Mouse (Mus musculus): ENCODE measurements around the gene Pramel1. TPM values are rescaled to one million over a fixed set of nuclear protein-coding genes. Genes with fewer than 3 reads are reported as not detected.
"Not testable (repeated sequence)": the region's sequence is repeated elsewhere in the genome, so short reads cannot be mapped to it uniquely, and the experiment has no call there.

Pramel1 gene
- polyA plus RNA-seq (2015; fragmentation: Nextera tagmentation; extraction: Ambion mirVana) = not detected in 2 replicates

GRCm38 (mm10) chr4:143394181-143394580 is at the start of gene Pramel1:
Pramel1 (plus strand) TSS chr4:143394428.
- no peak within 1 kb of the TSS for H3K27ac ChIP-seq
- WGBS = 77% methylated on average over 26 of the region's 26 CpGs

GRCm38 (mm10) chr4:143345491-143345890 is 48.7 kb upstream of the Pramel1 start:
- ATAC-seq; H3K9me3 ChIP-seq; H3K4me2 ChIP-seq (replicated peaks); H3K9ac ChIP-seq; H3K36me3 ChIP-seq; H3K4me3 ChIP-seq (replicated peaks); H3K27ac ChIP-seq: not testable (repeated sequence)
- Histone ChIP-seq H3K27me3 (replicated peaks) (peaks cover 27% of the 10 kb centered on the region), H3K4me1 (replicated peaks) (peaks cover 12% of the 10 kb centered on the region)
- 74% methylated on average over 5 of the region's 5 CpGs for WGBS

More at GRCm38 (mm10) chr4:143394181-143394580, at the start of gene Pramel1:
- no peak within 1 kb of the TSS for H3K4me3 ChIP-seq (replicated peaks)
- no peak for ATAC-seq
- H3K4me1 ChIP-seq (replicated peaks) = no peaks in the 10 kb centered on the region
- H3K4me2 ChIP-seq (replicated peaks) = no peak within 1 kb of the TSS
- no peak within 1 kb of the TSS for H3K9ac ChIP-seq
- no peaks in the 10 kb centered on the region for H3K27me3 ChIP-seq (replicated peaks)
- H3K36me3 ChIP-seq = no peaks in the 10 kb centered on the region
- no peaks in the 10 kb centered on the region for H3K9me3 ChIP-seq

- H3K9ac ChIP-seq = no peak overlapping the region
- H3K36me3 ChIP-seq = no peaks in the 10 kb centered on the region
- peaks cover 47% of the 10 kb centered on the region for H3K27me3 ChIP-seq (replicated peaks)
- 39% methylated on average over 5 of the region's 5 CpGs for WGBS
- no peak for ATAC-seq
- no peaks in the 10 kb centered on the region for H3K9me3 ChIP-seq
- H3K27ac ChIP-seq = no peak overlapping the region
- no peak overlapping the region for H3K4me2 ChIP-seq (replicated peaks)
- H3K4me3 ChIP-seq (replicated peaks) = no peak overlapping the region
- H3K4me1 ChIP-seq (replicated peaks) = peaks cover 13% of the 10 kb centered on the region
These were observed 45.5 kb upstream of the Pramel1 start for GRCm38 (mm10) chr4:143348678-143349077.

- Histone ChIP-seq H3K9me3 (no peaks in the 10 kb centered on the region), H3K9ac (peak within 1 kb of the TSS; percentile 20), H3K36me3 (no peaks in the 10 kb centered on the region), H3K4me2 (replicated peaks) (peak within 1 kb of the TSS; percentile 96), H3K27ac (no peak within 1 kb of the TSS), H3K4me1 (replicated peaks) (peaks cover 13% of the 10 kb centered on the region), H3K27me3 (replicated peaks) (peaks cover 47% of the 10 kb centered on the region), H3K4me3 (replicated peaks) (peak within 1 kb of the TSS; percentile 47)
- WGBS = 1% methylated on average over 19 of the region's 19 CpGs
- peak; percentile 53; the same call in 1 of the 2 replicates for ATAC-seq
These were observed 44.7 kb upstream of the Pramel1 start, which contains the start of gene Lrrc38 for GRCm38 (mm10) chr4:143349484-143349906. Lrrc38 (plus strand) TSS chr4:143349757.

- no peaks in the 10 kb centered on the region for H3K9me3 ChIP-seq
- H3K27me3 ChIP-seq (replicated peaks) = peaks cover 47% of the 10 kb centered on the region
- peak overlapping the region; percentile 20 for H3K9ac ChIP-seq
- no peak overlapping the region for H3K27ac ChIP-seq
- WGBS = 3% methylated on average over 72 of the region's 72 CpGs
- peak overlapping the region; percentile 47 for H3K4me3 ChIP-seq (replicated peaks)
- no peaks in the 10 kb centered on the region for H3K36me3 ChIP-seq
- peaks cover 13% of the 10 kb centered on the region for H3K4me1 ChIP-seq (replicated peaks)
- peak; percentile 41; the same call in 1 of the 2 replicates for ATAC-seq
- peak overlapping the region; percentile 96 for H3K4me2 ChIP-seq (replicated peaks)
These were observed 43.9 kb upstream of the Pramel1 start for GRCm38 (mm10) chr4:143350047-143351015.

GRCm38 (mm10) chr4:143352301-143352700 is 41.9 kb upstream of the Pramel1 start:
- Histone ChIP-seq H3K27me3 (replicated peaks) (peaks cover 47% of the 10 kb centered on the region), H3K9me3 (no peaks in the 10 kb centered on the region), H3K9ac (no peak overlapping the region), H3K36me3 (no peaks in the 10 kb centered on the region), H3K27ac (no peak overlapping the region), H3K4me1 (replicated peaks) (peaks cover 13% of the 10 kb centered on the region), H3K4me2 (replicated peaks) (no peak overlapping the region), H3K4me3 (replicated peaks) (no peak overlapping the region)
- 82% methylated on average over 4 of the region's 4 CpGs for WGBS
- ATAC-seq = no peak

- WGBS = 69% methylated on average over 10 of the region's 10 CpGs
These were observed 32.7 kb upstream of the Pramel1 start for GRCm38 (mm10) chr4:143361520-143361919.

GRCm38 (mm10) chr4:143366415-143367041 is 27.7 kb upstream of the Pramel1 start:
- no peak for ATAC-seq
- WGBS = 44% methylated on average over 15 of the region's 15 CpGs
- Histone ChIP-seq H3K27me3 (replicated peaks) (no peaks in the 10 kb centered on the region), H3K4me2 (replicated peaks) (no peak overlapping the region), H3K9ac (no peak overlapping the region), H3K4me1 (replicated peaks) (no peaks in the 10 kb centered on the region), H3K36me3 (no peaks in the 10 kb centered on the region), H3K9me3 (no peaks in the 10 kb centered on the region), H3K4me3 (replicated peaks) (no peak overlapping the region), H3K27ac (no peak overlapping the region)

More at GRCm38 (mm10) chr4:143361520-143361919, 32.7 kb upstream of the Pramel1 start:
- H3K9ac ChIP-seq = no peak overlapping the region
- no peaks in the 10 kb centered on the region for H3K27me3 ChIP-seq (replicated peaks)
- H3K27ac ChIP-seq = no peak overlapping the region
- no peaks in the 10 kb centered on the region for H3K36me3 ChIP-seq
- no peak overlapping the region for H3K4me3 ChIP-seq (replicated peaks)
- H3K4me2 ChIP-seq (replicated peaks) = no peak overlapping the region
- no peaks in the 10 kb centered on the region for H3K4me1 ChIP-seq (replicated peaks)
- no peak for ATAC-seq
- no peaks in the 10 kb centered on the region for H3K9me3 ChIP-seq

GRCm38 (mm10) chr4:143379480-143379879 is 14.7 kb upstream of the Pramel1 start:
- 43% methylated on average over 7 of the region's 7 CpGs for WGBS
- Histone ChIP-seq H3K4me3 (replicated peaks) (no peak overlapping the region), H3K9ac (no peak overlapping the region)

GRCm38 (mm10) chr4:143379931-143380715 is 14.1 kb upstream of the Pramel1 start:
- Histone ChIP-seq H3K9me3 (no peaks in the 10 kb centered on the region), H3K4me3 (replicated peaks) (no peak overlapping the region), H3K36me3 (no peaks in the 10 kb centered on the region), H3K4me2 (replicated peaks) (no peak overlapping the region), H3K9ac (no peak overlapping the region), H3K27ac (no peak overlapping the region), H3K4me1 (replicated peaks) (no peaks in the 10 kb centered on the region), H3K27me3 (replicated peaks) (no peaks in the 10 kb centered on the region)
- peak; percentile 55; the same call in 1 of the 2 replicates for ATAC-seq
- 26% methylated on average over 15 of the region's 15 CpGs for WGBS

More at GRCm38 (mm10) chr4:143379480-143379879, 14.7 kb upstream of the Pramel1 start:
- H3K9me3 ChIP-seq = no peaks in the 10 kb centered on the region
- no peak overlapping the region for H3K4me2 ChIP-seq (replicated peaks)
- H3K27me3 ChIP-seq (replicated peaks) = no peaks in the 10 kb centered on the region
- H3K36me3 ChIP-seq = no peaks in the 10 kb centered on the region
- no peaks in the 10 kb centered on the region for H3K4me1 ChIP-seq (replicated peaks)
- no peak overlapping the region for H3K27ac ChIP-seq
- no peak for ATAC-seq

GRCm38 (mm10) chr4:143380716-143381004 is 13.6 kb upstream of the Pramel1 start:
- H3K27me3 ChIP-seq (replicated peaks) = no peaks in the 10 kb centered on the region
- H3K27ac ChIP-seq = no peak overlapping the region
- WGBS = 0% methylated on average over 5 of the region's 5 CpGs
- H3K4me2 ChIP-seq (replicated peaks) = no peak overlapping the region
- no peak for ATAC-seq
- H3K4me1 ChIP-seq (replicated peaks) = no peaks in the 10 kb centered on the region
- no peaks in the 10 kb centered on the region for H3K9me3 ChIP-seq
- H3K9ac ChIP-seq = no peak overlapping the region
- no peaks in the 10 kb centered on the region for H3K36me3 ChIP-seq
- no peak overlapping the region for H3K4me3 ChIP-seq (replicated peaks)

- H3K9me3 ChIP-seq = no peaks in the 10 kb centered on the region
- ATAC-seq = no peak
- 81% methylated on average over 3 of the region's 3 CpGs for WGBS
- no peak overlapping the region for H3K9ac ChIP-seq
- no peak overlapping the region for H3K4me3 ChIP-seq (replicated peaks)
- H3K4me1 ChIP-seq (replicated peaks) = no peaks in the 10 kb centered on the region
- H3K27ac ChIP-seq = no peak overlapping the region
- no peaks in the 10 kb centered on the region for H3K27me3 ChIP-seq (replicated peaks)
- H3K4me2 ChIP-seq (replicated peaks) = no peak overlapping the region
- no peaks in the 10 kb centered on the region for H3K36me3 ChIP-seq
These were observed 12.1 kb upstream of the Pramel1 start for GRCm38 (mm10) chr4:143382163-143382562.

Measured in intestine, embryonic 15.5 days (tissue).